ENCODE assay signal across 11 mouse cellular contexts in genomic region chr9:50500467-50500973, GRCm38 (mm10). TPM values are rescaled to one million over a fixed set of nuclear protein-coding genes. Genes with fewer than 3 reads are reported as not detected.
DNase-seq lines count a peak whose midpoint lies in the region; ATAC-seq lines count a peak whose summit lies in the region.
"Had no signal": no experiment of that assay in that cellular context is flagged by ENCODE, and none has a peak within 500 bp of the region (broad histone marks: within the 10 kb centered on the region; RNA-seq: fewer than 3 reads in every experiment).

No protein-coding gene starts in this region.

- intact Hi-C loops in heart, postnatal 14 days (cut with DNase I): no loop called here

- WGBS in heart, embryonic 12.5 days: 63% methylated on average over 15 of the region's 15 CpGs
- WGBS in hindbrain, embryonic 12.5 days: 76% methylated on average over 15 of the region's 15 CpGs
- 79% methylated on average over 15 of the region's 15 CpGs for WGBS in midbrain, embryonic 11.5 days

- H3K4me2 ChIP-seq in heart, embryonic 12.5 days: peak overlapping the region; percentile 63
- peak overlapping the region; percentile 47 for H3K4me2 ChIP-seq in hindbrain, embryonic 12.5 days (replicated peaks)
- H3K4me2 ChIP-seq in midbrain, embryonic 11.5 days: peak overlapping the region; percentile 37

- peak overlapping the region; percentile 63; the same call in 1 of the 2 replicates for H3K9ac ChIP-seq in heart, embryonic 12.5 days
- no peak overlapping the region for H3K9ac ChIP-seq in hindbrain, embryonic 12.5 days
- no peak overlapping the region for H3K9ac ChIP-seq in midbrain, embryonic 11.5 days (ENCODE audit: low read length)

- H3K36me3 ChIP-seq in heart, embryonic 12.5 days: no peaks in the 10 kb centered on the region
- no peaks in the 10 kb centered on the region for H3K36me3 ChIP-seq in hindbrain, embryonic 12.5 days
- no peaks in the 10 kb centered on the region for H3K36me3 ChIP-seq in midbrain, embryonic 11.5 days (ENCODE audit: control insufficient read depth, insufficient read depth, low read length)

- no peak for ATAC-seq in heart, embryonic 12.5 days (ENCODE audit: insufficient number of reproducible peaks, low FRiP score)
- ATAC-seq in hindbrain, embryonic 12.5 days (ENCODE audit: low FRiP score): no peak
- ATAC-seq in midbrain, embryonic 11.5 days (ENCODE audit: low FRiP score): no peak; the same call in 1 of the 2 replicates

- no peaks in the 10 kb centered on the region; the same call in 1 of the 2 replicates for H3K27me3 ChIP-seq in heart, embryonic 12.5 days (replicated peaks)
- H3K27me3 ChIP-seq in hindbrain, embryonic 12.5 days: no peaks in the 10 kb centered on the region
- no peaks in the 10 kb centered on the region for H3K27me3 ChIP-seq in midbrain, embryonic 11.5 days (ENCODE audit: control insufficient read depth, insufficient read depth, low read length)

- no peak overlapping the region for H3K27ac ChIP-seq in heart, embryonic 12.5 days (ENCODE audit: poor library complexity, severe bottlenecking)
- H3K27ac ChIP-seq in hindbrain, embryonic 12.5 days: no peak overlapping the region; the same call in 1 of the 2 replicates
- no peak overlapping the region for H3K27ac ChIP-seq in midbrain, embryonic 11.5 days (ENCODE audit: low read depth, low read length)

- peak overlapping the region; percentile 40 for H3K4me3 ChIP-seq in heart, embryonic 12.5 days
- peak overlapping the region; percentile 23; the same call in 1 of the 2 replicates for H3K4me3 ChIP-seq in hindbrain, embryonic 12.5 days
- peak overlapping the region; percentile 18; the same call in 1 of the 2 replicates for H3K4me3 ChIP-seq in midbrain, embryonic 11.5 days (ENCODE audit: low read depth, low read length)

- no peak for DNase-seq in heart, postnatal 14 days
- peak; percentile 68 for DNase-seq in Muller cell, postnatal 12 days (ENCODE audit: inconsistent ontology term)
- DNase-seq in midbrain, embryonic 11.5 days (ENCODE audit: low spot score, missing footprints): peak; percentile 85
- no peak for DNase-seq in urinary bladder, postnatal 10 days (ENCODE audit: low spot score)
- no peak for DNase-seq in thymus, adult 18-20 months
- no peak for DNase-seq in right cerebral cortex, postnatal 10 days (ENCODE audit: low spot score in 2 of 2)
- DNase-seq: cerebellum, adult 11 months; kidney, adult 18-20 months; right cerebral cortex, adult 18-20 months had no signal

- no peaks in the 10 kb centered on the region for H3K9me3 ChIP-seq in heart, embryonic 12.5 days (replicated peaks)
- no peaks in the 10 kb centered on the region for H3K9me3 ChIP-seq in hindbrain, embryonic 12.5 days (replicated peaks)
- H3K9me3 ChIP-seq in midbrain, embryonic 11.5 days (ENCODE audit: control insufficient read depth, low read length): no peaks in the 10 kb centered on the region

- H3K4me1 ChIP-seq in heart, embryonic 12.5 days (replicated peaks): peaks cover 28% of the 10 kb centered on the region
- H3K4me1 ChIP-seq in hindbrain, embryonic 12.5 days: peaks cover 14% of the 10 kb centered on the region
- H3K4me1 ChIP-seq in midbrain, embryonic 11.5 days (ENCODE audit: control insufficient read depth, insufficient read depth, low read length): peaks cover 7% of the 10 kb centered on the region

RNA-seq across cellular contexts. Expression of gene Plet1, which starts 6.2 kb away (rescaled TPM):
- polyA plus RNA-seq in heart, embryonic 12.5 days (2016; fragmentation: Nextera tagmentation; extraction: Ambion mirVana): 0.44 and 0.46 TPM in 2 replicates
- total RNA-seq in heart, postnatal 14 days (2021): 1 to 10 TPM; 1.5 to 2.2 TPM
- polyA plus RNA-seq in hindbrain, embryonic 12.5 days (2016; fragmentation: Nextera tagmentation; extraction: Ambion mirVana): 0.79 and 1.1 TPM in 2 replicates
- polyA plus RNA-seq in midbrain, embryonic 11.5 days (2014; fragmentation: Nextera tagmentation; extraction: Ambion mirVana): 0.52 and 0.78 TPM in 2 replicates

RNA-seq across cellular contexts. Expression of gene Pts, which starts 28.0 kb away (rescaled TPM):
- 82.2 and 84.1 TPM in 2 replicates for polyA plus RNA-seq in heart, embryonic 12.5 days (2016; fragmentation: Nextera tagmentation; extraction: Ambion mirVana)
- 10 to 100 TPM; 25.5 to 29.4 TPM for total RNA-seq in heart, postnatal 14 days (2021)
- polyA plus RNA-seq in hindbrain, embryonic 12.5 days (2016; fragmentation: Nextera tagmentation; extraction: Ambion mirVana): 95.1 and 96.2 TPM in 2 replicates
- 76.8 and 88.0 TPM in 2 replicates for polyA plus RNA-seq in midbrain, embryonic 11.5 days (2014; fragmentation: Nextera tagmentation; extraction: Ambion mirVana)

RNA-seq across cellular contexts. Expression of gene Il18, which starts 54.1 kb away (rescaled TPM):
- polyA plus RNA-seq in heart, embryonic 12.5 days (2016; fragmentation: Nextera tagmentation; extraction: Ambion mirVana): 3.9 and 4.0 TPM in 2 replicates
- total RNA-seq in heart, postnatal 14 days (2021): 1 to 10 TPM; 1.3 to 2.0 TPM
- 9.7 and 10.5 TPM in 2 replicates for polyA plus RNA-seq in hindbrain, embryonic 12.5 days (2016; fragmentation: Nextera tagmentation; extraction: Ambion mirVana)
- polyA plus RNA-seq in midbrain, embryonic 11.5 days (2014; fragmentation: Nextera tagmentation; extraction: Ambion mirVana): 20.6 and 23.2 TPM in 2 replicates

RNA-seq across cellular contexts. Expression of gene Bco2, which starts 54.5 kb away (rescaled TPM):
- 0.08 TPM in 1 of 2 replicates, not detected in the other for polyA plus RNA-seq in heart, embryonic 12.5 days (2016; fragmentation: Nextera tagmentation; extraction: Ambion mirVana)
- under 1 TPM; 0.22 to 0.33 TPM for total RNA-seq in heart, postnatal 14 days (2021)
- 0.17 and 0.28 TPM in 2 replicates for polyA plus RNA-seq in hindbrain, embryonic 12.5 days (2016; fragmentation: Nextera tagmentation; extraction: Ambion mirVana)
- polyA plus RNA-seq in midbrain, embryonic 11.5 days (2014; fragmentation: Nextera tagmentation; extraction: Ambion mirVana): 0.29 and 0.40 TPM in 2 replicates

Comparison
In these comparisons a context has a peak if more than half of its experiments do, and no peak if none do; other contexts are left out.
1. DNase-seq: peak in Muller cell, postnatal 12 days (single experiment) and midbrain, embryonic 11.5 days (single experiment); none in heart, postnatal 14 days (0 of 2), urinary bladder, postnatal 10 days (single experiment), thymus, adult 18-20 months (0 of 2) and right cerebral cortex, postnatal 10 days (0 of 2).
2. Peak in every context shown above with its lines, with median percentiles within 50 percentile points of each other: H3K4me2 ChIP-seq and H3K4me3 ChIP-seq.